Mouse (Mus musculus): ENCODE results near the gene Thsd4. TPM values are rescaled to one million over a fixed set of nuclear protein-coding genes. Genes with fewer than 3 reads are reported as not detected.
A peak's percentile ranks its signal among the peaks of the same experiment; 100 is the strongest.
"Not testable (repeated sequence)": the region's sequence is repeated elsewhere in the genome, so short reads cannot be mapped to it uniquely, and the experiment has no call there.

Thsd4 gene
- polyA plus RNA-seq, 1 experiment from 2014 or later = 13.6 TPM

DNA sequence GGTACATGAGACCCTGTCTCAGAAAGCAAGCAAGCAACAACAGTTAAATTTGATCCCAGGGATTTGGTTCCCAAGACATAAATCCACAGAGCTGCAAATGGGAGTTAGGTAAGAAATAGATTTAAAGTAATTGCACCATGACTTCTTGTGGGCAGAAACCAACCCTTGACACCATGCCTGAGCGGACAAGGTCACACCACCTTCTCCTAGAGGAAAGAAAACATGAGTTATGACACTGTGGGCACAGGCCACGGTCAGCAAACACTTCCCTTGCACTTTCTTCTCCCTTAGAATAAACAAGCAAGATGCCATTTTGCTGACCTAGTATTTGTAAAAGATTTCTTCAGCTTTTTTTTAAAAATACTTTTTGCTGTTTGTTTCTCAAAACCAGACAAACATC, 334.4 kb downstream of the Thsd4 start:
- H3K4me1 ChIP-seq = peaks cover 13% of the 10 kb centered on the region
- no peak overlapping the region for H3K4me3 ChIP-seq
- H3K9ac ChIP-seq = no peak overlapping the region
- no peak for ATAC-seq (ENCODE audit: insufficient number of reproducible peaks, insufficient read depth, low FRiP score, low TSS enrichment, low read depth)
- no peak overlapping the region for H3K4me2 ChIP-seq
- H3K9me3 ChIP-seq = no peaks in the 10 kb centered on the region
- H3K27ac ChIP-seq = no peak overlapping the region
- H3K27me3 ChIP-seq = no peaks in the 10 kb centered on the region
- no peaks in the 10 kb centered on the region for H3K36me3 ChIP-seq
- WGBS = 69% methylated on average over 2 of the region's 2 CpGs

DNA sequence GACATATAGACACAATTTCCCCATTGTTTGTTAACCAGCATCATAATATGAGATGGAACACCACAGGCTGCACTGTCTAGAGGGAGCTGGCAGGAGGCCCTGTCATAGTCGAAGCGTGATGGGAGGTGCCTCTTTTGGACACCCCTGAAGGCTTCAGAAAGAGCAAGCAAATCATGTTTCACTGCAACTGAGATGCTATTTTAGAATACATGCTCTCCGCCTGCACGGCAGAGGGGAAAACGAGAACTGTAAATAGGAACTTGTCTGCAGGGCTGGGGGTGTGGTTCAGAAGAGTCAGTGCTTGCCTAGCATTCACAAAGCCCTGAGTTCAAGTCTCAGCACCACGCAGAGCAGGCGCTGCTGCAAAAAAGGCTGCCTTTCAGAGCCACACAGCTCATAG, 334.9 kb downstream of the Thsd4 start:
- WGBS = 74% methylated on average over 7 of the region's 7 CpGs
- Histone ChIP-seq H3K36me3 (no peaks in the 10 kb centered on the region), H3K4me2 (no peak overlapping the region), H3K27ac (no peak overlapping the region), H3K9me3 (no peaks in the 10 kb centered on the region), H3K9ac (no peak overlapping the region), H3K4me1 (peaks cover 13% of the 10 kb centered on the region), H3K4me3 (no peak overlapping the region), H3K27me3 (no peaks in the 10 kb centered on the region)
- ATAC-seq (ENCODE audit: insufficient number of reproducible peaks, insufficient read depth, low FRiP score, low TSS enrichment, low read depth) = no peak

DNA sequence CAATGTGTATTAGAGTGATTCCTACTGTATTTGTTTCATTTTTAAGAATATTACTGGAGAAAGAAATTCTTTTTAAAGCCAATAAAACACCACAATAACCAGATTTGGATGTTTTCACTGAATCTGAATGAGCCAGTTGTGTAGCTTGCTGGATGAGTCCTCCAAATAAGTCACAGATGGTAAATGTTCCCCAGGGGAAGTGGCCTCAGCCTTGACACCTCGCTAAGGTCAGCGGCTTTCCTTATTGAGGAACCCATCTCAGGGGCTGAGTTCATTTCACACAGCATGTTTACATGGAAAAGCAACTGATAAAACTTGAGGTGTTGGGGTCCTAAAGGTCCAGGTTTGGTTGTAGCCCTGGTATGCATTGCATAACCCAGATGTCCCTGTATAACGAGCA, 337.8 kb downstream of the Thsd4 start:
- H3K27ac ChIP-seq = no peak overlapping the region
- ATAC-seq (ENCODE audit: insufficient number of reproducible peaks, insufficient read depth, low FRiP score, low TSS enrichment, low read depth) = no peak
- H3K9ac ChIP-seq = no peak overlapping the region
- H3K27me3 ChIP-seq = 0 out of 2 replicates have a peak, but pooled peaks cover 3% of the 10 kb centered on the region
- no peak overlapping the region for H3K4me2 ChIP-seq
- peaks cover 17% of the 10 kb centered on the region for H3K4me1 ChIP-seq
- no peaks in the 10 kb centered on the region for H3K36me3 ChIP-seq
- no peak overlapping the region for H3K4me3 ChIP-seq
- no peaks in the 10 kb centered on the region for H3K9me3 ChIP-seq
- WGBS = 21% methylated on average over 3 of the region's 3 CpGs

DNA sequence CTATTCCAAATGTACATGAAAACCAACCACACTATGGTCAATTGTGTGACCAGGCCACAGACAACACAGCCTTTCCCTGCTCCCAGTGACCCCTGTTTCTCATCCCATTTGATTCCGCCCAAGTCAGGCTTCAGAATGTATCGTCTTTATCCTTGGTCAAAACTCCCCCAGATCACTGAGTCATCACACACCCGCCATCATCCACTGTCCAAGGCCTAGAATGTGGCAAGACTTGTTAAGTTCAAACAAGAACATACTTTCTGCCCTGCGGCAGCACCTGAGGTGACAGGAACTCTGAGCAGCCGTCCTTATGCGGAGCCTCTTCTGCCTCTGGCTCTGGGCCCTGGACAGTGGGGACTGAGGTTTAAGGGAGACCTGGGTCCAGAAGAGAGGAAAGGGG, 339.5 kb downstream of the Thsd4 start:
- no peak overlapping the region for H3K9ac ChIP-seq
- H3K4me1 ChIP-seq = peaks cover 17% of the 10 kb centered on the region
- no peak for ATAC-seq (ENCODE audit: insufficient number of reproducible peaks, insufficient read depth, low FRiP score, low TSS enrichment, low read depth)
- no peaks in the 10 kb centered on the region for H3K9me3 ChIP-seq
- no peak overlapping the region for H3K4me3 ChIP-seq
- 88% methylated on average over 6 of the region's 6 CpGs for WGBS
- 0 out of 2 replicates have a peak, but pooled peaks cover 3% of the 10 kb centered on the region for H3K27me3 ChIP-seq
- H3K4me2 ChIP-seq = no peak overlapping the region
- no peaks in the 10 kb centered on the region for H3K36me3 ChIP-seq
- H3K27ac ChIP-seq = no peak overlapping the region

DNA sequence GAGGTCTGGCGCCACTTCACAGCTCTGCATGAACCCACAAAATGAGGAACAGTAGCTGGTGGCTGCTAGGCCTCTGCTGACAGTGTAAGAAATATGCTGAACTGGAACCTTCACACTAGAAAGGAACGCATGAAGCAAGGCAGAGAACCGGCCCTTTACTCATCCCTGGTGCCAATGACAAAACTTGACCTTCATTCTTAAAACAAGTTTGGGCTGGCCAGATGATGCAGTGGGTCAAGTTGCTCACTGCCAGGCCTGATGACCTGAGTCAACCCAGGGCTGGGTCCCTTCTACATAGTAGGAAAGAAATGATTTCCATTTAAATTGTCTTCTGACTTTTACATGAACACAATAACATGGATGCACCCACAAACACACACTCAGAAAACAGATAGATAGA, 340.9 kb downstream of the Thsd4 start:
- Histone ChIP-seq H3K4me1 (peaks cover 17% of the 10 kb centered on the region), H3K27ac (no peak overlapping the region), H3K9me3 (no peaks in the 10 kb centered on the region), H3K4me3 (no peak overlapping the region), H3K9ac (no peak overlapping the region), H3K4me2 (no peak overlapping the region), H3K36me3 (no peaks in the 10 kb centered on the region), H3K27me3 (0 out of 2 replicates have a peak, but pooled peaks cover 3% of the 10 kb centered on the region)
- ATAC-seq (ENCODE audit: insufficient number of reproducible peaks, insufficient read depth, low FRiP score, low TSS enrichment, low read depth) = no peak
- WGBS = 93% methylated on average over 3 of the region's 3 CpGs

DNA sequence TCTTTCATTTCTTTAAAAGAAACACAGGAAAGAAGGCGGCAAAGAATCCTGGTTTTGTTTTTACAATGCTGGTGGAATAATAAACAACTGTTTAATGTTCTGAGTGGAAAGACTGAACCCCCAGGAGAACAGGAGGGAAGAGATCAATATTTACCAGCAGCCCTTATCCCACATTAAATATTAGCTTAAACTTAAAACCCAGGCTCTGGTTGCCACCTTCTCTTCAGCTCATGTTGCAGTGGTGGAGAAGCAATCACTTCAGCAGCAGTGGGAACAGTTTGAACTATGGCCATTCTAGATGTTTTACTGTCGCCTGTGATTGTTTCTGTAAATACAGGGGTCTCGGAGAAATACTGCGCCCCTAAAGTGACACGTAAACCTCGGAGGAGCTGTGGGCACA, 341.7 kb downstream of the Thsd4 start:
- 77% methylated on average over 6 of the region's 6 CpGs for WGBS
- Histone ChIP-seq H3K4me3 (no peak overlapping the region), H3K4me2 (no peak overlapping the region), H3K9ac (no peak overlapping the region), H3K27me3 (0 out of 2 replicates have a peak, but pooled peaks cover 3% of the 10 kb centered on the region), H3K9me3 (no peaks in the 10 kb centered on the region), H3K27ac (no peak overlapping the region), H3K4me1 (peaks cover 17% of the 10 kb centered on the region), H3K36me3 (no peaks in the 10 kb centered on the region)
- no peak for ATAC-seq (ENCODE audit: insufficient number of reproducible peaks, insufficient read depth, low FRiP score, low TSS enrichment, low read depth)

DNA sequence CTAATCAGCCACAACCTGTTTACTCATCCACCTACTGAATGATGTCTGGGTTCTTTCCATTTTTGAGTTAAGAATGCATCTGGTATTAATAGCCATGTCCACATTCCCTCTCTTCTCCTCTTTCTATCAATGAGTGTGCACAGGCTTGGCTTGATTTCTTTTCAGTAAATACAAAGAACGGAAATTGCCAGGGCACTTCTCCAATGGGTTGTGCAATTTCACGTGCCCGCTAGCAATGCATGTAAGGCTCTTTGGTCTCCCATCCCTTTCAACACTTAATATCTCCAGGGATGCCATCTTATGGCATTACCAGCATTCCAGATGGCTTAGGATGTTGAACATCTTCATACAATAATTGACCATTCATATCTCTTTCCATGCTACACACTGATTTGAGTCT, 345.5 kb downstream of the Thsd4 start:
- no peaks in the 10 kb centered on the region for H3K36me3 ChIP-seq
- peaks cover 15% of the 10 kb centered on the region for H3K4me1 ChIP-seq
- no peak overlapping the region for H3K4me3 ChIP-seq
- H3K9me3 ChIP-seq = no peaks in the 10 kb centered on the region
- H3K4me2 ChIP-seq = no peak overlapping the region
- ATAC-seq (ENCODE audit: insufficient number of reproducible peaks, insufficient read depth, low FRiP score, low TSS enrichment, low read depth) = no peak
- H3K27ac ChIP-seq = no peak overlapping the region
- H3K27me3 ChIP-seq = 0 out of 2 replicates have a peak, but pooled peaks cover 3% of the 10 kb centered on the region
- no peak overlapping the region for H3K9ac ChIP-seq
- WGBS = 63% methylated on average over 3 of the region's 3 CpGs

DNA sequence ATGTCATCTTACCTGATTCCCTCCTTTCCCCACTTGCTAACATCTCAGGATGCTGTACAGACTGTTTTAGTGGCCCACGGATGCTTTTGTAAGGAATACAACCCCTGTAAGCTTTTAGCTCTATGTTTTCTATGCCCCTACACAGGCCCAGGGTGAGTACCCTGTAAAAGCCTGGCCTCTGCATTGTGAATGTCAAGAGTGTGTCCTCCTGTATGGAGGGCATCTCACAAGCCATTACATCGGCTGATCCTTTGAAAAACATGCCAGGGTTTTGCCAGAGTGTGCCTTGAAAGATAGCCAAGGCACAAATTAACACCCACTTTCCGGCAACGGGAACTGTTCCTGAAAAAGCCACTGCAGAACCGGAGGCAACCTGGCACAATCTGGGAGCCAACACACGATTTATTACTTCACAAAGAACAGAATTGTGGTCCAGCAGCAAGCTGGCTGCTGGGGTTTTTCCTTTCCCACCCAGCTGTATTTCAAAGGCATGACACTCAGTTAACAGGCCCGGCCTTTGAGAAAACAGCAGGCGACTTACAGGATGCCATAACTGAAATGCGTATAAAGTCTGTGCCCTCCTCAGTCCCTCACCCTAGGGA, 349.3 kb downstream of the Thsd4 start:
- not testable (repeated sequence) for H3K4me3 ChIP-seq; ATAC-seq (ENCODE audit: insufficient number of reproducible peaks, insufficient read depth, low FRiP score, low TSS enrichment, low read depth); H3K9me3 ChIP-seq; H3K4me2 ChIP-seq; H3K27me3 ChIP-seq; H3K36me3 ChIP-seq; H3K9ac ChIP-seq
- WGBS = 55% methylated on average over 9 of the region's 9 CpGs
- H3K27ac ChIP-seq = peak overlapping the region; percentile 64; the same call in 1 of the 2 replicates
- H3K4me1 ChIP-seq = peaks cover 28% of the 10 kb centered on the region

DNA sequence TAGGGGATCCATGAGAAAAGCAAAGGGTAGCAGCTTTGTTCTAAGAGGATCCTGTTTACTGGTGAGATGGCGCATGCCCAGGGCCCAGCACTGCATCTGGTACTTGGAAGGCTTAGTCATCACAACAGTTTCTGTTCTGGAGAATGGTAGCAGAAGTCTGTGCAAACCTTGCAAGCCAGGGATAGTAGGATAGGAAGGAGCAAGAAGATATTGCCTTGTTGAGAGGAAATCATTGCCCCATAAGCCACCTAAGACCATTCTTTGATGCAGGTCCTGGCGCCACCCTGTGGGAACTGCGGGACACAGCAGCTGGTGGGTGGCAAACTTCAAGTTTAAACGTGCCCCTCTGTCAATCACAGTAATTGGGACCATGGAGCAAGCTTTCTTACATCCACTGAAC, 354.9 kb downstream of the Thsd4 start:
- peaks cover 21% of the 10 kb centered on the region for H3K4me1 ChIP-seq
- H3K9me3 ChIP-seq = no peaks in the 10 kb centered on the region
- WGBS = 66% methylated on average over 4 of the region's 4 CpGs
- no peak overlapping the region for H3K9ac ChIP-seq
- ATAC-seq (ENCODE audit: insufficient number of reproducible peaks, insufficient read depth, low FRiP score, low TSS enrichment, low read depth) = no peak
- H3K4me3 ChIP-seq = no peak overlapping the region
- H3K27ac ChIP-seq = no peak overlapping the region
- H3K27me3 ChIP-seq = no peaks in the 10 kb centered on the region
- H3K4me2 ChIP-seq = no peak overlapping the region
- H3K36me3 ChIP-seq = no peaks in the 10 kb centered on the region

DNA sequence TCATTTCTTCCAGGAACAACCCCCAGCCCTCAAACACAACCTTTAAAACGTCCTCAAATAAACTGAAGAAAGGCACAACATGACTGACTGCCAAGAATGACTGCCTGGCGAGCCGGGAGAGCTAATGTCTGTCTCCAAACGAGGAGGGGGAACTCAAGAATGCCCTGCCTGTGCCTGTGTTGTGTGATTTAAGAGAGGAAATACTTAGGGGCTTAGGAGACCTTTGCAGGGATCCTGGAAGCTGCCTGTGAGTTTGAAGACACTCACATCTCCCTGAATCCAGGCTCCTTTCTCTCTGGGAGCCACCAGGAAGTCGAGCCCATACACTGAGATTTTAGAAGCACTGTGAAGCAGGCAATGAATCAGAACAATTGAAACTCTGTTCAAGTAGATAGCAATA, 361.0 kb downstream of the Thsd4 start:
- no peak overlapping the region for H3K4me2 ChIP-seq
- H3K27me3 ChIP-seq = no peaks in the 10 kb centered on the region
- ATAC-seq (ENCODE audit: insufficient number of reproducible peaks, insufficient read depth, low FRiP score, low TSS enrichment, low read depth) = no peak
- 0 out of 2 replicates have a peak overlapping the region, but pooled peaks have one; percentile 12 for H3K9ac ChIP-seq
- H3K36me3 ChIP-seq = no peaks in the 10 kb centered on the region
- H3K4me1 ChIP-seq = peaks cover 13% of the 10 kb centered on the region
- WGBS = 23% methylated on average over 5 of the region's 5 CpGs
- no peak overlapping the region for H3K4me3 ChIP-seq
- H3K9me3 ChIP-seq = no peaks in the 10 kb centered on the region
- peak overlapping the region; percentile 33 for H3K27ac ChIP-seq

DNA sequence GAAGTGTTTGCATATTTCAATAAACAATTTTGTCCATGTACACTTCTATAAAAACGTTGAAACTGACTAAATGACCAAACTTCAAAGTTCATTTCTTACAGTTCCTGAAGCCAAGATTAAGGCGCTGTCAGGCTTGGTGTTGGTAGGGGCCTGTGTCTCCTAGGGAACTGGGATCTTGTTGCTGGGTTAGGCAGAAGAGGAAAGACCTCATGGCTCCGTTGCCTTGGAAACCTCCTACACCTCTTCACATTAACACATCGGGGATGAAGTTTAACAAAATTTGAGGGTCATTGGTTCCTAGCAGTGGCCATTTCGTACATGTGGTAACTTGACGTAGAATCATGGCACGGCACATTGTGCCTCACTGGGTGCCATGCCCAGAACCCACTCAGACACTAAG, 361.7 kb downstream of the Thsd4 start:
- no peaks in the 10 kb centered on the region for H3K27me3 ChIP-seq
- 88% methylated on average over 7 of the region's 7 CpGs for whole genome bisulfite sequencing
- no peak overlapping the region for H3K4me2 ChIP-seq
- no peaks in the 10 kb centered on the region for H3K36me3 ChIP-seq
- no peak overlapping the region for H3K27ac ChIP-seq
- no peak overlapping the region for H3K9ac ChIP-seq
- ATAC-seq (ENCODE audit: insufficient number of reproducible peaks, insufficient read depth, low FRiP score, low TSS enrichment, low read depth) = no peak
- peaks cover 13% of the 10 kb centered on the region for H3K4me1 ChIP-seq
- H3K4me3 ChIP-seq = no peak overlapping the region
- no peaks in the 10 kb centered on the region for H3K9me3 ChIP-seq

DNA sequence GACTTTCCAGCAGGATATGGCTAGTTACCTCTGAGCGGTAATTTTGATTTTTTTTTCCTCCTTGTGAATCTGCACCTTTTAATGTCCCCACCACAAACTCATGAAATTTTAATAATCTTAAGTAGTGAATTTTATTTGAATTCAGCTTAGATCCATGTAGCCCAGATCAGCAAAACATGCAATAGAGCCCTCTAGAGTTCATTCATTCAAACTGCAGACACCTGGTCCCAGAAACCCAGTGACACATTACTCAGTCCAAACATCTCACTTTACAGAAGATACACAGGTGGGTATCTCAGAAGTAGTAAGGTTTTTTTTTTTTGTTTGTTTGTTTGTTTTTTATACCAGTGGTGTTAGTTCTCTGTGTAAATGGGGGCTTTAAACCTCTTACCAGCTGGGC, 368.9 kb downstream of the Thsd4 start:
- no peaks in the 10 kb centered on the region for H3K4me1 ChIP-seq
- no peak for ATAC-seq (ENCODE audit: insufficient number of reproducible peaks, insufficient read depth, low FRiP score, low TSS enrichment, low read depth)
- H3K27me3 ChIP-seq = no peaks in the 10 kb centered on the region
- H3K27ac ChIP-seq = no peak overlapping the region
- no peak overlapping the region for H3K4me2 ChIP-seq
- H3K36me3 ChIP-seq = no peaks in the 10 kb centered on the region
- H3K9me3 ChIP-seq = no peaks in the 10 kb centered on the region
- no peak overlapping the region for H3K9ac ChIP-seq
- 97% methylated on average over 1 of the region's 1 CpGs for WGBS
- no peak overlapping the region for H3K4me3 ChIP-seq
